Mouse (Mus musculus): ENCODE measurements around the gene Bcl2l2. TPM values are rescaled to one million over a fixed set of nuclear protein-coding genes. Genes with fewer than 3 reads are reported as not detected.
A peak's percentile ranks its signal among the peaks of the same experiment; 100 is the strongest.

Bcl2l2 gene
- total RNA-seq, 2 experiments from 2014 or later, result 42.1 to 43.4 TPM

DNA sequence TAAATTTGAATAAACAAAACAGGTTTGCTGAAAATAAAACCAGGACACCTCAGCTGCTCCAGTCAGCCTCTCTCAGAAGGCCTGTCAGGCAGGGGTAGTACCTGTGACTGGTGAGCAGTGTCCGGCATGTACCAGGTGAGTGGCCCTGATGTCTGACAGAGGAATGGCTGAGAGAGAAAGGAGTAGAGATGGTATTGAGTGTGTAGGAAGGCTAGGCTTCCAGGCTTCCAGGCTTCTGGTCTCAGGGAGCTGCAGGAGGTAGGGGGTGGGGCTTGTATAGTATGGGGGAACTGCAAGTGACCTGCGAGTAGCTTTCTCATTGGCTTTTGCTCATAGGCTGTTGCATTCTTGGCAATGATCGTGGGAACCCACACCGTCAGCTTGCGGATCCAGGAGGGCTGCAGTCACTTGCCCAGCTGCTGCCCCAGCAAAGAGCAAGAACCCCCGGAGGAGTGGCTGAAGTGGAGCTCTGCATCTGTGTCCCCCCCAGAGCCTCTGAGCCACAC is 49.5 kb downstream of the Bcl2l2 start, which contains the start of gene Il25:
TSS of gene Il25 (plus strand) at position 51 of the 506 bp plus-strand sequence.
- DNase-seq, result no peak
- intact Hi-C loops (cut with DNase I), result no loop called here

DNA sequence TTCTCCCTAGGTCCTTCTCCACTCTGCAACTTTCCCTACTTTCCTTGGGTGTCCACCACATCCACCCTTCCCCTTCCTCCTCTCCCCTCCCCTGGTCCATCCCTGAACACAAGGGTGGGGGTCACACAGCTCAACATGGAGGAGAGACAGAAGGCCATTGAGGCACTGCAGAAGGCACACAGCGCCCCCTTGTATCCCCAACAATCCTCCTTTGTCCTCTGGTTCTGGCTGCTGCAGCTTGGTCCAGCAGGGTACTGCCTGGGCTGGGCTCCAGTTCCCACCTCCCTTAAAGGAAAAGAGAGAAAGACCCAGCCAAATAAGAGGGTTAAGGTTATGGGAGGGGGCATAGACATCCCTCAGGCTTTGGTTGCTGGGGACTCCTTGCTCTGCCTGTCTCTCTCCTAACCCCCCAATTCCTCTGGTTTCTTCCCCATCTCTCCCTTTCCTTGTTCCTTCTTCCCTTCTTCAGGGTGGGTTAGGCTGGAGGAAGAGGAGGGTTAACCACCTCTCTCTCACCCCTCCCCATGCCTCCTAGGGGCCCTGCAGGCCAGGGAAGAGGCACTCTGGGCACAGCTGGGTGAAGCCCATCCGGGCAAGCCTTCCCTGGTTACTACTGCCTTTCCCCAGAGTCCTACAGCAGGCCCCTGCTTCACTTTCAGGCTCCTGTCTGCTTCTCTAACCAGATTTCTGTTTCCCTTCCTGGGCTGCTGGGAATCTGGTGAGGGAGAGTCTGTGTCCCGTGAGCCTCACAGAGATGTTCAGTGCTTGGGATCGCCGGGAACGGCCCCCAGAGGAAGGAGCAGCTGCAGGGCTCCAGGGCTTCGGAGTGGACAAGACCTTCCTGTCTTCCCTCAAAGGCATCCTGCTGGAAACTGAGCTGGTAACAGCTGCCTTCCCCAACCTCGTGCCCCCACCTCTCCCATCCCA is 53.0 kb downstream of the Bcl2l2 start, which contains the start of gene Cmtm5:
TSS of gene Cmtm5 (plus strand) at position 358 of the 927 bp plus-strand sequence.
- intact Hi-C loops (cut with DNase I), result no loop called here
- peak in 1 of 2 experiments; percentile 5 for DNase-seq

DNA sequence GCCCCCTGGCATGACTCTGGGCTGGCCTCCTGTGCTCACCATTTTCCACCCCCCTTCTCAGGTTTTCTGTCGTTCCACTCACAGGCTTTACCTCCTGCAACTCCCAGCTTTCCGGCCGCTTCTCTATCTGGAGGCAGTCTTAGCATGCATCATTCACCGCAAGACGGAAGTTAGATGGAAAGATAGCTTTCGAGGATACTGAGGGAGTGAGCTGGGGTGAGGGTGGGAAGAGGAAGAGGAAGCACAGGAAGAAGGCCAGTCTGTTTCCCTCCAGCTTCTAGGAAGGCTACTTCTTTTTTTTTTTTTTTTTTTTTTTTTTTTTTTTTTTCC is 53.6 kb downstream of the Bcl2l2 start:
- DNase-seq, result no peak
- intact Hi-C loops (cut with DNase I), result no loop called here

DNA sequence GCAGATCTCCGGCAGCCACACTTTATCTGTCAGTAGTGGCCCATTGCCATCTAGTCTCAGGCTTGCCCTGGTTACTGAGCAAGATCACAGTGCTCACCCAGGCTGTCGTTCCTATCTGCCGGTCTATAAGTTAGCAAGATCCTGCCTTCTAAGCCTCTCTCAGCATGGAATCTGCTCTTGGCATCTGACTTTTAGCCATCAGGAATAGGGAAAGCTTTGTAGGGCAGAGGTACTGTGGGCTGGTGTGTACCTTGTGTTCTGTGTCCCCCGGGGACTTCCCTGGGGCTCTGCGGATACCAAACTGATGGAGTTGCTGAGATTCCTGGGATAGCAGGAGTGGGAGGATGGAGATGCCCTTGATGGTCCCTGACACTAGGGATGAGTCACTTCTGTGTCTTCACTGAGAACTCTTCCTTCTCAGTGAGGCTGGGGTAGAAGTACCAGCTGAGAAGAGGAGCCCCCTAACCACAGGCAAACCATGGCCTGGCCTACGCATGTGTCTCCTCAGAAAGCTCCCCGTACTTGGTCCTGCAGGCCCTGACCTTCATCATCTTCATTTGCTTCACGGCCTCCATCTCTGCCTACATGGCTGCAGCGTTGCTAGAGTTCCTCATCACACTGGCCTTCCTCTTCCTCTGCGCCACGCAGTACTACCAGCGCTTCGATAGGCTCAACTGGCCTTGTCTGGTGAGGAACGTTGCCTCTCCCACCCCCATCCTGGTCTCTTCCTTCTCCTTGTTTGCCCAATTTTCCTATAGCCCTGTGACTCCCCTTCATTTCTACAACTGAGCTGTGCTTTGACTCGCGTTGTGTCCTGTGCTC is 54.4 kb downstream of the Bcl2l2 start:
- peak in 1 of 2 experiments; percentile 8 for DNase-seq

More for the DNA sequence above, 54.4 kb downstream of the Bcl2l2 start:
- intact Hi-C loops (cut with DNase I), result loop anchor here (2.0 kb wide), 1 partner anchor 95 kb away; no protein-coding TSS in a partner anchor

Other genes with a start within 250 kb of the Bcl2l2 start
- not detected for gene Gm17606, start 242.4 kb upstream of the Bcl2l2 start, total RNA-seq (2021)
- gene Cdh24, start 242.0 kb upstream of the Bcl2l2 start, total RNA-seq (2021), result under 1 TPM; 0.27 to 0.44 TPM
- 10 to 100 TPM; 14.5 to 16.1 TPM for gene 1700123O20Rik, start 197.2 kb upstream of the Bcl2l2 start, total RNA-seq (2021)
- gene Acin1, start 196.4 kb upstream of the Bcl2l2 start, total RNA-seq (2021), result 10 to 100 TPM; 72.2 to 80.2 TPM
- not detected for gene Gm29776, start 184.5 kb upstream of the Bcl2l2 start, total RNA-seq (2021)
- gene Cebpe, start 171.2 kb upstream of the Bcl2l2 start, total RNA-seq (2021), result not detected
- gene Slc7a8, start 101.4 kb upstream of the Bcl2l2 start, total RNA-seq (2021), result 1 to 10 TPM; 2.6 to 3.1 TPM
- not detected for gene Rnf212b, start 69.2 kb upstream of the Bcl2l2 start, total RNA-seq (2021)
- 1 to 10 TPM; 5.2 to 8.8 TPM for gene Homez, start 12.4 kb upstream of the Bcl2l2 start, total RNA-seq (2021)
- gene Ppp1r3e, start 5.8 kb upstream of the Bcl2l2 start, total RNA-seq (2021), result 1 to 10 TPM; 2.6 to 2.9 TPM
- 1 to 10 TPM; 3.5 to 6.6 TPM for gene Gm20521, start 64 bp downstream of the Bcl2l2 start, total RNA-seq (2021)
- gene Pabpn1, start 9.1 kb downstream of the Bcl2l2 start, total RNA-seq (2021), result 10 to 100 TPM; 45.8 to 51.0 TPM
- 1 to 10 TPM; 2.0 to 2.7 TPM for gene Slc22a17, start 29.8 kb downstream of the Bcl2l2 start, total RNA-seq (2021)
- gene Efs, start 42.7 kb downstream of the Bcl2l2 start, total RNA-seq (2021), result 1 to 10 TPM; 2.5 to 2.8 TPM
- gene Il25, start 49.3 kb downstream of the Bcl2l2 start, total RNA-seq (2021), result not detected
- under 1 TPM in 1 of 2 experiments, not detected in 1; 0.46 TPM for gene Cmtm5, start 52.9 kb downstream of the Bcl2l2 start, total RNA-seq (2021)
- gene Myh6, start 83.5 kb downstream of the Bcl2l2 start, total RNA-seq (2021), result over 10,000 TPM; 23,066 to 24,862 TPM
- not detected for gene Gm17428, start 93.6 kb downstream of the Bcl2l2 start, total RNA-seq (2021)
- 1,000 to 10,000 TPM; 2,242 to 2,437 TPM for gene Myh7, start 111.2 kb downstream of the Bcl2l2 start, total RNA-seq (2021)
- 10 to 100 TPM; 25.6 to 29.3 TPM for gene Ngdn, start 132.1 kb downstream of the Bcl2l2 start, total RNA-seq (2021)
- 1 to 10 TPM; 3.4 to 3.9 TPM for gene Zfhx2, start 208.9 kb downstream of the Bcl2l2 start, total RNA-seq (2021)
- gene Thtpa, start 211.4 kb downstream of the Bcl2l2 start, total RNA-seq (2021), result 10 to 100 TPM; 12.6 to 13.0 TPM
- gene Ap1g2, start 223.2 kb downstream of the Bcl2l2 start, total RNA-seq (2021), result 1 to 10 TPM; 3.9 to 6.2 TPM
- under 1 TPM; 0.14 TPM for gene Jph4, start 233.6 kb downstream of the Bcl2l2 start, total RNA-seq (2021)